Mouse (Mus musculus): ENCODE data around the gene Plekhm3.

GRCm38 (mm10) chr1:64794096-64794495 is 162.5 kb downstream of the Plekhm3 start:
- TF ChIP-seq ZC3H11A (IDR thresholded peaks at IDR 0.05; ENCODE audit: borderline replicate concordance, low read depth, low read length): no peak
- no peak for TF ChIP-seq CHD2 (IDR thresholded peaks at IDR 0.05; ENCODE audit: low read depth, low read length)
- TF ChIP-seq ZNF384 (IDR thresholded peaks at IDR 0.05; ENCODE audit: low read depth, low read length): no peak
- no peak for TF ChIP-seq HCFC1 (IDR thresholded peaks at IDR 0.05; ENCODE audit: borderline replicate concordance, insufficient read depth, low read length)
- no peak for TF ChIP-seq MAFK (IDR thresholded peaks at IDR 0.05; ENCODE audit: insufficient read depth, low read depth, low read length)
